Comparison of ENCODE assay signal across 8 mouse cellular contexts in the genomic region with DNA sequence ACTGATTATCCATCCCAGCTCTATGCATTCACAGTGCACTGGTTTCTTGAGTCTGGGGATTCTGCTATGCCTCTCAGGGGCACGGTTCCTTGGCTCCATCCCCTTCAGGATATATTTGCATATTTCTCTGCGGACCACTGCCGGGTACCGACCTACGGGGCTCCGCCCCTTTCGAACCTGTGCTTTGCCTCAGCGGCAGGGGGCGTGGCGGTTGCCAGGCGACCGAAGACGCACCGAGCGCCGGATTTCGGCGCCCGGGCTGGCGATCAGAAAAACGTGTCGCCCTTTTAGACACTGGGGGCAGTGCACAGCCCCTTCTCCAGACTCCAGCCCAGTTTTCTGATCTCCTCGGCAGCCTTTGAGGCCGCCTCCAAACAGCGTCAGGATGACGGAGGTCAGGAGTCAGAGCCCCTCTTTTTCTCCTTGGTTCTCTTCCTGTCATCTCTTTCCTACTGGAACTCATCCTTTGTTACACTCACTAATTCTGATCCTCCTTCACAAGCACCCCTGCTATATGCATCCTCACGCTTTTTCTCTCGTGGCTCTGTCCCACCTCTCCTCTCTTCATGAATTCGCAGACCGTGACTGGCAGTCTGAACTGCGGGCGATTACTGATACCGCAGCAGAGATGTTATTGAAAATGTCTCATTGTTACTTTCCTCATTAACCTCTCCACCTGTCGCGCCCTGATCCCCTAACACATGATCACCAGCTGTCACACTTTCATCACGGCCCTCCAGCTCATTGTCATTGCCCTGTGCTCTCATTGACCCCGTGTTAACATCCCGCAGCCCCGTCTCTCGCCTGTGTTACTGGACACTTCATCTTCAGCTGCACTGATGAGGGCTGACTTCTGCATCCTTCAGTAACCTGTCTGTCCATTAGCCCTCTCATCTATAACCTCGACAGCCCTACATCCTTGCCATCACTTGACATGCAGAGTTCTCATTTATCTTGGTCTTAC. TPM values are rescaled to one million over a fixed set of nuclear protein-coding genes. Genes with fewer than 3 reads are reported as not detected.
DNase-seq lines count a peak whose midpoint lies in the region; ATAC-seq lines count a peak whose summit lies in the region.

A gene (plus strand): TSS at position 233 of the 964 bp plus-strand sequence.

- no peak within 1 kb of the TSS for H3K27ac ChIP-seq in heart, embryonic 13.5 days (replicated peaks)

- DNase-seq in urinary bladder, postnatal 25 days (ENCODE audit: low spot score) = peak; percentile 42
- DNase-seq in urinary bladder, adult 2 months (ENCODE audit: low spot score) = no peak
- DNase-seq in embryo, embryonic 10 days (ENCODE audit: low spot score) = peak; percentile 90
- peak; percentile 73 for DNase-seq in kidney, postnatal 10 days
- peak; percentile 63 for DNase-seq in lung, postnatal 25 days (ENCODE audit: low spot score)
- peak; percentile 71 for DNase-seq in ovary, postnatal 36 days (ENCODE audit: low spot score)
- peak; percentile 90 for DNase-seq in thymus, postnatal 4 days

- H3K27me3 ChIP-seq in heart, embryonic 13.5 days (replicated peaks) = peaks cover 38% of the 10 kb centered on the region

- no peaks in the 10 kb centered on the region for H3K9me3 ChIP-seq in heart, embryonic 13.5 days

- H3K4me2 ChIP-seq in heart, embryonic 13.5 days = peak within 1 kb of the TSS; percentile 76

- H3K36me3 ChIP-seq in heart, embryonic 13.5 days = no peaks in the 10 kb centered on the region

- WGBS in heart, embryonic 13.5 days = 8% methylated on average over 41 of the region's 41 CpGs

- peaks cover 11% of the 10 kb centered on the region for H3K4me1 ChIP-seq in heart, embryonic 13.5 days

- H3K9ac ChIP-seq in heart, embryonic 13.5 days = peak within 1 kb of the TSS; percentile 63

- peak within 1 kb of the TSS; percentile 50 for H3K4me3 ChIP-seq in heart, embryonic 13.5 days

- 0 out of 2 replicates have a peak, but pooled peaks have one; percentile 51 for ATAC-seq in heart, embryonic 13.5 days (ENCODE audit: extremely low read depth, insufficient number of reproducible peaks, low FRiP score, low TSS enrichment)

RNA-seq across cellular contexts. Expression of the gene that starts here (rescaled TPM):
- not detected in 2 replicates for polyA plus RNA-seq in urinary bladder, adult 2 months (2012; rRNA removed)
- 0.08 and 0.11 TPM in 2 replicates for polyA plus RNA-seq in heart, embryonic 13.5 days (2015; fragmentation: Nextera tagmentation; extraction: Ambion mirVana)

Comparison
In these comparisons a context has a peak if more than half of its experiments do, and no peak if none do; other contexts are left out.
1. Peak in ATAC-seq, H3K4me3 ChIP-seq, H3K9ac ChIP-seq and H3K4me2 ChIP-seq in heart, embryonic 13.5 days; RNA of the gene not detected or under 1 TPM.